Mouse (Mus musculus) kidney, adult 2 months (tissue): ENCODE measurements at regions not wholly inside any gene's neighbourhood (a gene's known extent, or its start where the extent isn't known, plus 50 kb on each side); places are given as distances from the start of the nearest gene placed in this dataset.

Experiments used
- CTCF ChIP-seq: fragments of 200-500 bp; conservative IDR thresholded peaks from 2 replicates; pipeline ENCODE4 v1.5.1; 2011; ENCODE audit warnings: low read depth, mild to moderate bottlenecking, control low read depth, low read length, moderate library complexity, mixed read lengths; ENCODE audit not compliant: insufficient read depth, insufficient read length
- POLR2A ChIP-seq: fragments of 200-500 bp; IDR thresholded peaks from one replicate; pipeline ENCODE4 v1.6.1; 2011; ENCODE audit warnings: low read depth, low read length, control low read depth

DNA sequence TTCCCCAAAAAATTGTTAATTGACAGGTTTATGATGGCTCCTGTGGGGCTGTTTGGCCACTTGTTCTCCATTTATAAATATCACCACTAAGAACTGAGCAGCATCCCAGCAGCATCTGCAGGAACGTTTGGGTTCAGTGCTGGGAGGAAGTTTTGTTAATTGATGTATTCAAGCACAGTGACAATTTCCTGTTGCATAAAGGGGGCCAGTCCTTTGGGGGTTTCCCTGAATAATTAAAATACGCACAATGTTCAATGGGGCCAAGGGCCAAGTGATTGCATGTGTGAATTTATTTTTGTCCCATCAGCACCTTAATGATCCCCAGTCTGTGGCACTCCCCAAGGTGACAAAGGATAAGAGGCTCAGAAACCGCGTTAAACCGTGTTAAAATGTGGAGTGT lies 1272.6 kb upstream of the A1bg start:
- TF ChIP-seq CTCF: no peak
- no peak for TF ChIP-seq POLR2A
